Mouse (Mus musculus) cortical plate, adult 2 months (tissue): ENCODE results near the gene 1700029F12Rik.

Experiments
- CTCF ChIP-seq: fragments of 200-500 bp; IDR thresholded peaks from 2 replicates; pipeline ENCODE4 v1.5.1; 2011; ENCODE audit warnings: mild to moderate bottlenecking, control low read depth, low read length; ENCODE audit not compliant: insufficient read depth; ENCODE audit errors: extremely low read depth
- POLR2A ChIP-seq: fragments of 200-500 bp; IDR thresholded peaks from 2 replicates; pipeline ENCODE4 v1.6.1; 2011; ENCODE audit warnings: mild to moderate bottlenecking, low read length, control low read depth; ENCODE audit not compliant: insufficient read depth; ENCODE audit errors: extremely low read depth

DNA sequence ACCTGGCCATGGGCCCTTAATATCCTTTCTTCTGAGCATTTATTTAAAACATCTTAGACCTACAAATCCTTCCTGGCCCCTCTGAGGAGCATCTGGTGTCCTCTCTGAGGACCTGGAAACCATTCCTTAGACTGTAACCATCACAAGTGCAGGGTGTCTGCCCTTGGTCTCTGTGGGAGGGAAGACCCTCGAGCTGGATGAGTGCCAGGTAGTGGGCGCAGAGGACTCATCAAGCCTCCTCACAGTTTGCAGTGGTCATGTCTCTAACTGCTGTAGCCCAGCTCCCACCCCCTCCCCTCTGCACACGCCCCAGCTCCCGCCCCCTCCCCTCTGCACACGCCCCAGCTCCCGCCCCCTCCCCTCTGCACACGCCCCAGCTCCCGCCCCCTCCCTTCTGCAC lies 26.2 kb upstream of the 1700029F12Rik start:
- TF ChIP-seq CTCF (no peak), POLR2A (no peak)
